Mouse (Mus musculus): Measurements from ENCODE around the gene Ccdc58. TPM values are rescaled to one million over a fixed set of nuclear protein-coding genes. Genes with fewer than 3 reads are reported as not detected.

Gene Ccdc58
- total RNA-seq, 2 experiments from 2014 or later: 14.0 to 19.8 TPM

Other genes starting within 250 kb of the Ccdc58 start
- gene Parp14, start 200.1 kb upstream of the Ccdc58 start, total RNA-seq (2021): 1 to 10 TPM; 1.1 to 1.4 TPM
- 1 to 10 TPM; 2.6 TPM for gene Parp9, start 133.2 kb upstream of the Ccdc58 start, total RNA-seq (2021)
- 1 to 10 TPM; 2.9 to 3.5 TPM for gene Dtx3l, start 132.5 kb upstream of the Ccdc58 start, total RNA-seq (2021)
- 100 to 1,000 TPM; 126 to 145 TPM for gene Kpna1, start 92.9 kb upstream of the Ccdc58 start, total RNA-seq (2021)
- 1 to 10 TPM; 4.2 to 4.8 TPM for gene Wdr5b, start 30.5 kb upstream of the Ccdc58 start, total RNA-seq (2021)
- gene Fam162a, start 91 bp upstream of the Ccdc58 start, total RNA-seq (2021): 10 to 100 TPM; 70.3 to 71.3 TPM
- not detected for gene Csta1, start 59.6 kb downstream of the Ccdc58 start, total RNA-seq (2021)
- not detected for gene Stfa2l1, start 85.1 kb downstream of the Ccdc58 start, total RNA-seq (2021)
- not detected for gene Gm5483, start 112.5 kb downstream of the Ccdc58 start, total RNA-seq (2021)
- gene Gm5416, start 138.7 kb downstream of the Ccdc58 start, total RNA-seq (2021): not detected
- not detected for gene 2010005H15Rik, start 149.8 kb downstream of the Ccdc58 start, total RNA-seq (2021)
- gene Stfa1, start 205.3 kb downstream of the Ccdc58 start, total RNA-seq (2021): not detected

Measured in left cerebral cortex, postnatal 25 days (tissue).